Mouse (Mus musculus) E14TG2a.4 (cell line): Measurements from ENCODE around the gene Mlxipl.

Experiments used
- CTCF ChIP-seq: conservative IDR thresholded peaks from 2 replicates; pipeline ENCODE4 v1.5.1; 2014; ENCODE audit warnings: low read length
- NANOG ChIP-seq: IDR thresholded peaks from 2 replicates; pipeline ENCODE4 v1.6.1; 2014; ENCODE audit warnings: borderline replicate concordance, low read length, mixed read lengths

DNA sequence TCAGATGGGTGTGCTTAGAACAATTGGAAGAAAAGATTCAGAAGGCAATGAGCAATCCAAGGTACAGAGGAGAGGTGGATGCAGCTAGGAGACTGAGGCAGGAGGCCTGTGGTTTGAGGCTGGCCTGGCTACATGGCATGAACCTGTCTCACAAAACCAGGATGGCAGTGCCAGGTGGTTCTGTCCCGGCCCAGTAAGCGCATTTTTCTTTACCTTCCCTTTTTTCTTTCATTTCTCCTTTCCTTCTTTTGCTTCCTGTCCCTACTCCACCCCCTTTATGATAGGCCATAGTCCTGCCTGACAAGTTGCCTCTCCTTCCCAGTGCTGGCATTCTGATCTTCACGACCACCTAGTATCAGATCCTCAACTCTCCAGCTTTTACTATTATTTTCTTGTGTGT, 95.3 kb downstream of the Mlxipl start:
- TF ChIP-seq CTCF (no peak), NANOG (no peak)
